Mouse (Mus musculus) liver, adult 2 months (tissue): ENCODE data around the gene Olfr1274-ps. TPM values are rescaled to one million over a fixed set of nuclear protein-coding genes. Genes with fewer than 3 reads are reported as not detected.
"Not testable (repeated sequence)": the region's sequence is repeated elsewhere in the genome, so short reads cannot be mapped to it uniquely, and the experiment has no call there.

Experiments used
- DNase-seq: peaks from one replicate; pipeline ENCODE4 v3.0.0-alpha.2; 2011; ENCODE audit warnings: low read depth, low spot score; ENCODE audit errors: extremely low read depth
- H3K27ac ChIP-seq: fragments of 200-500 bp; replicated peaks from 2 replicates; pipeline ENCODE4 v1.5.1; 2012; ENCODE audit warnings: low read depth, mild to moderate bottlenecking, control low read depth, inconsistent platforms, low read length; ENCODE audit not compliant: insufficient read depth
- H3K27me3 ChIP-seq: fragments of 200-500 bp; 2 replicates; pipeline ENCODE4 v1.6.1; 2012; ENCODE audit warnings: mild to moderate bottlenecking, moderate library complexity, low read length, inconsistent platforms; ENCODE audit not compliant: control insufficient read depth, insufficient read depth
- H3K36me3 ChIP-seq: fragments of 200-500 bp; 2 replicates; pipeline ENCODE4 v1.6.1; 2012; ENCODE audit warnings: low read length, inconsistent platforms; ENCODE audit not compliant: control insufficient read depth, insufficient read depth
- H3K4me1 ChIP-seq: fragments of 200-500 bp; 2 replicates; pipeline ENCODE4 v1.6.1; 2011; ENCODE audit warnings: low read length; ENCODE audit not compliant: control insufficient read depth, insufficient read depth
- H3K4me3 ChIP-seq: fragments of 200-500 bp; 2 replicates; pipeline ENCODE4 v1.5.1; 2011; ENCODE audit warnings: low read depth, mild to moderate bottlenecking, control low read depth, low read length, moderate library complexity; ENCODE audit not compliant: insufficient read depth
- H3K79me2 ChIP-seq: fragments of 200-500 bp; 2 replicates; pipeline ENCODE4 v1.6.1; 2012; ENCODE audit warnings: inconsistent platforms, mild to moderate bottlenecking, low read length, moderate library complexity; ENCODE audit not compliant: control insufficient read depth, insufficient read depth
- H3K9ac ChIP-seq: fragments of 200-500 bp; 2 replicates; pipeline ENCODE4 v1.6.1; 2012; ENCODE audit warnings: low read depth, mild to moderate bottlenecking, control low read depth, inconsistent platforms, low read length
- WGBS: fragments of 180-500 bp; shearing (Covaris S2); methylation state at CpG from one replicate; pipeline ENCODE4 v1.1.7; 2018; 5-methylcytosine and 5-hydroxymethylcytosine counted together
- polyA plus RNA-seq: library from polyadenylated mRNA; depleted of rRNA; stranded (reverse); fragments of >200 nt; gene quantifications from 2 replicates; pipeline ENCODE4 v1.2.3, GENCODE M21; 2012; rRNA removed
- total RNA-seq: library from RNA; depleted of rRNA; stranded (reverse); fragments of >200 nt; gene quantifications from 2 replicates; pipeline ENCODE4 v1.2.3, GENCODE M21; 2014; rRNA removed

Gene Olfr1274-ps
- total RNA-seq = not detected in 2 replicates
- not detected in 2 replicates for polyA plus RNA-seq

- not testable (repeated sequence) for H3K27ac ChIP-seq, H3K27me3 ChIP-seq, H3K36me3 ChIP-seq, H3K4me1 ChIP-seq, H3K4me3 ChIP-seq, H3K79me2 ChIP-seq, H3K9ac ChIP-seq, DNase-seq
- WGBS = 79% methylated on average over 6 of the region's 7 CpGs
Observed at GRCm38 (mm10) chr2:90398633-90399107, at the start of gene Olfr1274-ps. Olfr1274-ps (plus strand) TSS chr2:90398683.

- not testable (repeated sequence) for DNase-seq, H3K79me2 ChIP-seq, H3K9ac ChIP-seq, H3K4me1 ChIP-seq, H3K4me3 ChIP-seq, H3K36me3 ChIP-seq, H3K27ac ChIP-seq, H3K27me3 ChIP-seq
- WGBS = no CpG with 5 or more reads among the region's 6 CpGs
Observed at GRCm38 (mm10) chr2:90351047-90351446, 47.4 kb upstream of the Olfr1274-ps start.

- not testable (repeated sequence) for H3K9ac ChIP-seq, DNase-seq, H3K4me1 ChIP-seq, H3K27ac ChIP-seq, H3K27me3 ChIP-seq, H3K4me3 ChIP-seq, H3K36me3 ChIP-seq, H3K79me2 ChIP-seq
- WGBS = no CpG with 5 or more reads among the region's 3 CpGs
Observed at GRCm38 (mm10) chr2:90351540-90351939, 46.9 kb upstream of the Olfr1274-ps start.

GRCm38 (mm10) chr2:90359229-90359628 is 39.3 kb upstream of the Olfr1274-ps start:
- not testable (repeated sequence) for H3K4me1 ChIP-seq, H3K27me3 ChIP-seq, H3K36me3 ChIP-seq, H3K27ac ChIP-seq, H3K9ac ChIP-seq, DNase-seq, H3K79me2 ChIP-seq, H3K4me3 ChIP-seq
- WGBS = no CpG with 5 or more reads among the region's 5 CpGs

GRCm38 (mm10) chr2:90360199-90360598 is 38.3 kb upstream of the Olfr1274-ps start:
- WGBS = no CpG with 5 or more reads among the region's 4 CpGs
- H3K4me1 ChIP-seq, H3K9ac ChIP-seq: not testable (repeated sequence)

GRCm38 (mm10) chr2:90414110-90414821 is 15.8 kb downstream of the Olfr1274-ps start:
- H3K27me3 ChIP-seq, H3K4me1 ChIP-seq, H3K4me3 ChIP-seq, H3K79me2 ChIP-seq, DNase-seq, H3K36me3 ChIP-seq, H3K27ac ChIP-seq, H3K9ac ChIP-seq: not testable (repeated sequence)
- WGBS = 73% methylated on average over 4 of the region's 4 CpGs

More at GRCm38 (mm10) chr2:90360199-90360598, 38.3 kb upstream of the Olfr1274-ps start:
- H3K4me3 ChIP-seq, H3K36me3 ChIP-seq, H3K27ac ChIP-seq, H3K79me2 ChIP-seq, H3K27me3 ChIP-seq, DNase-seq: not testable (repeated sequence)

GRCm38 (mm10) chr2:90422282-90422681 is 23.8 kb downstream of the Olfr1274-ps start:
- H3K9ac ChIP-seq, H3K4me1 ChIP-seq, H3K36me3 ChIP-seq, DNase-seq, H3K79me2 ChIP-seq, H3K4me3 ChIP-seq, H3K27ac ChIP-seq, H3K27me3 ChIP-seq: not testable (repeated sequence)
- WGBS = 85% methylated on average over 6 of the region's 6 CpGs

GRCm38 (mm10) chr2:90424937-90425336 is 26.5 kb downstream of the Olfr1274-ps start:
- WGBS = no CpG with 5 or more reads among the region's 4 CpGs
- not testable (repeated sequence) for H3K27me3 ChIP-seq, DNase-seq, H3K27ac ChIP-seq, H3K4me3 ChIP-seq, H3K4me1 ChIP-seq, H3K79me2 ChIP-seq, H3K9ac ChIP-seq, H3K36me3 ChIP-seq

- 60% methylated on average over 1 of the region's 11 CpGs for WGBS
Observed at GRCm38 (mm10) chr2:90428988-90429717, 30.7 kb downstream of the Olfr1274-ps start.

More at GRCm38 (mm10) chr2:90428988-90429717, 30.7 kb downstream of the Olfr1274-ps start:
- DNase-seq, H3K79me2 ChIP-seq, H3K27me3 ChIP-seq, H3K9ac ChIP-seq, H3K27ac ChIP-seq, H3K4me1 ChIP-seq, H3K4me3 ChIP-seq, H3K36me3 ChIP-seq: not testable (repeated sequence)
